Mouse (Mus musculus) neutrophil, adult 5-6 weeks (primary cell): ENCODE measurements at regions not wholly inside any gene's neighbourhood (a gene's known extent, or its start where the extent isn't known, plus 50 kb on each side); places are given as distances from the start of the nearest gene placed in this dataset.

Source experiments
- ATAC-seq: fragments of 151-379, 151-347 bp; 2 replicates; pipeline ENCODE4 v1.8.0; 2017; ENCODE audit warnings: mild to moderate bottlenecking, moderate TSS enrichment; ENCODE audit not compliant: insufficient number of reproducible peaks, poor library complexity, low FRiP score, severe bottlenecking; ENCODE audit errors: extremely low read depth

DNA sequence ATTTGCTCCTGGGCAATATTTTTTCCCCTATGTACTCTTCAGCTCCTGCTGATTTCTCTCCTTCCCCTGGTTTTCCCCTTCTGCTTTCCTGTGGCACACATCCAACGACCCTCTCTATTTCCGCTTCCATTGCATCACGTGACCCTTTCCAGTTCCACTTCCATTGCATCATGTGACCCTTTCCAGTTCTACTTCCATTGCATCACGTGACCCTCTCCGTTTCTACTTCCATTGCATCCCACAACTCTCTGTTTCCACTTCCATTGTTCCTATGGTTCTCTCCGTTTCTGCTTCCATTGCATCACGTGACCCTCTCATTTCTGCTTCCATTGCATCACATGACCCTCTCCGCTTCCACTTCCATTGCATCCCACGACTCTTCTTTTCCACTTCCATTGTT, 199.5 kb upstream of the Wdfy3 start:
- ATAC-seq: no peak

DNA sequence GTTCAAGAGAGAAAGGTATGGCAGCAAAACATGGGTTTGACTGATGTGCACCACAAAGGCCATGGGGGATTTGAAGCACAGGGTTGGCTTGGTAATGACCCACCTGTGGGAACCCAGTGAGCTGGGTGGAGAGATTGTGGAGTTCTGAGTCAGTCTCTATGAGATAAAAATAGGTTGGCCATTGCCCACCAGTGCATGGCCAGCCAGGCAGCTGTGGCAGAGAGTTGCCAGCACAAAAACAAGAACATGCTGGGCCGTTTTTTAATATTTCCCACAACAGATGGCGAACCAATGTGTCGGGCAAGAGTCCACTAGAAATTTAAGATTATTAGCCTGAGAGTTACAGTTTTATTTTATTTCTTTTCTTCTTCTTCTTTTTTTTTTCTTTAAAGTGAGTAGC, 205.6 kb upstream of the Arhgap24 start:
- no peak for ATAC-seq

- ATAC-seq: no peak
Measured at GRCm38 (mm10) chr5:102287131-102287530, 194.1 kb upstream of the Arhgap24 start.

- no peak for ATAC-seq
Measured at GRCm38 (mm10) chr5:102290866-102291265, 190.3 kb upstream of the Arhgap24 start.

DNA sequence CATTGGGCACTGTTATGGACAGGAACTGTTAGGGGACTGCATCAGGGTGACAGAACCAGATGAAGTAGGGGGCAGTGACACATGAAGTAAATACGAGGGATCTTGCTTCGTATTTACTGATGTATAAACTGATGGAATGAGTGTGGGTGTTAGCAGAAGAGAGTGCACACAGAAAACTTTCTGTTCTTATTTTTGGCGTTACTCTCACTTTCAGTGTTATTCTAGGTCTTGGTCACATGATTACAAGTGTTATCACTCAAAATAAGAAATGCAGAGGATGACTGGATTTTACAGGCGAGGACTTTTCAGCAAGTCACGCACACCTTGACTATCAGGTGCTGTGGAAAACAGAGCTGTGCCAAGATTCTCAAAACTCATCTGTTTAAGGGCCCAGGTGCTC, 185.6 kb upstream of the Arhgap24 start:
- no peak for ATAC-seq

DNA sequence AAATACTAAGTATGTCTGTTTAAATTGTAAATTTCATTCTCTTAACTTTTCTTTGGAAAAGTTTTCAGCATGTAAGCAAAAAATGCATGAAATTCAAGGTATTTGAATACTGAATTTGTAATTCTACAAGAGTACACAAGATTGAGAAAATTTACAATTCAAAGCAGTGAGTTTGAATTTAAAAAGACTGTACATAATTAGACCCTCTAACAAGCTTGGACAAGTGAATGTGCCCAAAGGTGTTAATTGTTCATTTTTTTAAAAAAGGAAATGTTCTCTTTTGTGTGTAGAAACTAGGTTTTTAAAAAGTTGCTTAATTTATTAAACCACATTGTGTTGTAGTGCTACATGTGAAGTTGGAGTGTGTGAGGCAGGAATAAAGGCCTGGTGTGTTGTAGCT, 174.9 kb upstream of the Arhgap24 start:
- no peak for ATAC-seq

- ATAC-seq: no peak
Measured at GRCm38 (mm10) chr5:102306718-102307117, 174.5 kb upstream of the Arhgap24 start.

DNA sequence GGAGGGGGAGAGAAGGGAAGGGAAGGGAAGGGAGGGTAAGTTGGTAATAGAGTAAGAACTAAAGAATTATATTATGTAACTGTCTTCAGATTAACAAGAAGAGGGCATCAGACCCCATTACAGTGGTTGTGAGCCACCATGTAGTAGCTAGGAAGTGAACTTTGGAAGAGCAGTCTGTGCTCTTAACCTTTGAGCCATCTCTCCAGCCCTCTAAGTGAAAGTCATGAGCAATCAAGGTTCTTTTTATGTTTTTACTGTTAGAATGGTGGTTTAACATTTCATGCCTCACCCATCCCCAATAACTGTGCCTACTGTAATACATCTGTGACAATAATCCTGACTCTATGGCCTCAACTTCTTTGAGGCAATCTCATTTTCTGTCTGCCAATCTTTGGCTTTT, 169.6 kb upstream of the Arhgap24 start:
- no peak for ATAC-seq

GRCm38 (mm10) chr5:102328197-102328784, 152.9 kb upstream of the Arhgap24 start:
- no peak for ATAC-seq

- no peak for ATAC-seq
Measured at GRCm38 (mm10) chr5:102333894-102334293, 147.3 kb upstream of the Arhgap24 start.

GRCm38 (mm10) chr5:102334442-102335197, 146.6 kb upstream of the Arhgap24 start:
- no peak for ATAC-seq

- no peak for ATAC-seq
Measured at GRCm38 (mm10) chr5:102366481-102366880, 114.7 kb upstream of the Arhgap24 start.

DNA sequence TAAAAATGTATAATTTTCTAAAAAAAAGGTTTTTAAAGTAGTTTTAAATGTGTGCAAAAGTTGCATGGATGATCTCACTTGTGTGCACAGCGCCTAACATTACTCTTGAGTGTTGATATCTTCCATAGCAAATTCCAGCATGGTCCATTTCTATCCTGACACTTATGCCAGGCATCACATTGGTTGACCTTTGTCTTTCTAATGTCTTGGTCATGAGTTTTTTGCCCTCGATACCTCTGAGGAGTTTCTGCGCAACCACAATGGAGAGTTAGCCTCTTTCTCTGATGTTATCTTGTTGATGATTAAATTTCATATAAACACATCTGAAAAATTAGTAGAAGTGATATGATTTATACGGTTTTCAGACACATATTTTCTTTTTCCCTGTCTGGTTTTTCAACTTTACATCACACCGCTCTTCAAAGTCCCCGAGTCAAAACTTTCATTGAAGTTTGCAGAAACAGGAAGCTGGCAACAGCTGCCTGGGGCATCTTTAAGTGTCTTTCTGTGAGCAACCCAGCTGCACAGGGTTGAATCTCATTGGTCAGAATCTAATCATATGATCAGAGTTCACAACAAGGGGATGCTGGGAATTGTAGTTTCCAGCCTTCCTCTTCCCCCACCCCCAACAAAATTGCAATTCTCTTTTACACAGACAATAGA, 107.8 kb upstream of the Arhgap24 start:
- ATAC-seq: no peak

GRCm38 (mm10) chr5:102373972-102374755, 107.0 kb upstream of the Arhgap24 start:
- ATAC-seq: no peak

- ATAC-seq: no peak
Measured at GRCm38 (mm10) chr5:102375339-102375738, 105.9 kb upstream of the Arhgap24 start.

- ATAC-seq: no peak
Measured at GRCm38 (mm10) chr5:102393941-102394340, 87.2 kb upstream of the Arhgap24 start.

DNA sequence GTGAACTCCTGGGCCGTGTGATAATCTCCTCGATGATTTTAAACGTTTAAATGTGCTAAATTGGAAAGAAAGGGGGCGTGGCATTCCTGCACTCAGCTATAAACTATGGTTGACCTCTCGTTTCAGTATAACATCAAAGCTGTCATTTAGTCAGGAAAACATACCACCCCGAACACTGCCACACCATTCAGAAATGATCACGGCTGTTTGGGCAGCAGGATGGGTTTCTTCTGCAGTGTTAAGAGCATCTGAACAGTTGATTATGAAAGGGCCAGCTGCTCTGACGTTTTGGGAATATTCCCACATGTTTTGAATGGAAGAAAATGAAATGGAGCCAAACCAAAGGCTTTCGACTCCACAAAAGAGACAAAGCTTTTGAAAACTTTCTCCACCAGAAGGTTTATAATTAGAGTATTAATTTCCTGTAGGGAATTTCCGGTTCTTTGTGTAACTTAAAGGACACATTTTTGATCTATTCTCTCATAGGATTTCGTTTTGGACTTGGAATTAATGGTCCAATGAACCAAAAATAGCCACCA, 85.5 kb upstream of the Arhgap24 start:
- ATAC-seq: no peak

- ATAC-seq: no peak
Measured at GRCm38 (mm10) chr5:102399006-102399405, 82.2 kb upstream of the Arhgap24 start.

DNA sequence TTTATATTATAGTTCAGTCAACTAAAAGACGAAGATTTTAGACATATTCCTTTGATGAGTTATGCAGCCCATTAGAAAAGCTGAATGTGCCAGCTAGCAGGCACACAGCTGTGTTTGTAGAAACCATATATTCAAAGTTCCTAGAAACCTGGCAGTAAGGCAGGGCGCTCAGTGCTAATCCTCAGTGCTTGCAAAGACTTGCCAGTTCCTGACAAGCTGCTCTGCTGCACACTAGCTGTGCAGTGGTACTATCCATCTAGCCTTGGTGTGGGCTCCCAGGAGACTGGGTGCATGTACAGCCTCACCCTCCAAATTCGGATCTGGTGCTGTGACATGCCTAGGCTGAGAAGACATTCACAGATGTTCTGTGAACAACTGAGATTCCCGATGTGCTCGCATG, 63.5 kb upstream of the Arhgap24 start:
- ATAC-seq: no peak
